Mouse (Mus musculus): ENCODE results near the gene Gtpbp6.
"Not testable (repeated sequence)": the region's sequence is repeated elsewhere in the genome, so short reads cannot be mapped to it uniquely, and the experiment has no call there.

The Gtpbp6 gene

DNA sequence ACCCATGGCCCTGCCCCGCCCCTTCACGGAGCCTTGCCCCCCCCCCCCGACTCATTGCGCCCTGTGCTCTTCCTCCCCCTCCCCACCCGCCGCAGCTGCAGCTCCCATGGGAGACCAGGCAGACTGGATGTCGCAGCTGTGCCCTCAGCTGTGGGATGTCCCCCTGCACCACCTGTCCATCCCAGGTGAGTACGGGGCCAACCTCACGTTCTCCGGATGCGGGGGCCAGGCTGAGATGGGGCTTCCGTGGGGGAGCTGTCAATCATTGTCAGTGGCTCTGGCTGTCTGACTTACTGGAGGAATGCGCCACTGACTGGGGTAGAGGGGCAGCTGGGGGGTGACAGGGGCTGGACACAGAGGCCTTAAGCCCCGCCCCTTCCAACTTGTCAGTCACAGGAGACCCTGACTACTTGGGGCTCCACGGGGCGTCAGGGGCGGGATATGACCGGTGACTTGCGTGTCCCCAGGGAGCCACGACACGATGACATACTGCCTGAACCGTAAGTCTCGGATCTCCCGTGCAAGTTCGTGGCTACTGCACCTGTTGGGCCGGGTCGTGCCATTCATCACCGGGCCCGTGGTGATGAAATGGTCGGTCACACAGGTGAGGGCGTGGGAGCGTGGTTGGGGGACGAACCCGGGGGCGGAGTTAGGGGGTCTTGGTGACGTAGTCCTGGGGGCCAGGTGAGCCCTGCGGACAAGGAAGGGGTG, 6.9 kb downstream of the Gtpbp6 start:
- peak in 1 of 2 experiments; percentile 61 for DNase-seq (ENCODE audit: low spot score in 2 of 2)

DNA sequence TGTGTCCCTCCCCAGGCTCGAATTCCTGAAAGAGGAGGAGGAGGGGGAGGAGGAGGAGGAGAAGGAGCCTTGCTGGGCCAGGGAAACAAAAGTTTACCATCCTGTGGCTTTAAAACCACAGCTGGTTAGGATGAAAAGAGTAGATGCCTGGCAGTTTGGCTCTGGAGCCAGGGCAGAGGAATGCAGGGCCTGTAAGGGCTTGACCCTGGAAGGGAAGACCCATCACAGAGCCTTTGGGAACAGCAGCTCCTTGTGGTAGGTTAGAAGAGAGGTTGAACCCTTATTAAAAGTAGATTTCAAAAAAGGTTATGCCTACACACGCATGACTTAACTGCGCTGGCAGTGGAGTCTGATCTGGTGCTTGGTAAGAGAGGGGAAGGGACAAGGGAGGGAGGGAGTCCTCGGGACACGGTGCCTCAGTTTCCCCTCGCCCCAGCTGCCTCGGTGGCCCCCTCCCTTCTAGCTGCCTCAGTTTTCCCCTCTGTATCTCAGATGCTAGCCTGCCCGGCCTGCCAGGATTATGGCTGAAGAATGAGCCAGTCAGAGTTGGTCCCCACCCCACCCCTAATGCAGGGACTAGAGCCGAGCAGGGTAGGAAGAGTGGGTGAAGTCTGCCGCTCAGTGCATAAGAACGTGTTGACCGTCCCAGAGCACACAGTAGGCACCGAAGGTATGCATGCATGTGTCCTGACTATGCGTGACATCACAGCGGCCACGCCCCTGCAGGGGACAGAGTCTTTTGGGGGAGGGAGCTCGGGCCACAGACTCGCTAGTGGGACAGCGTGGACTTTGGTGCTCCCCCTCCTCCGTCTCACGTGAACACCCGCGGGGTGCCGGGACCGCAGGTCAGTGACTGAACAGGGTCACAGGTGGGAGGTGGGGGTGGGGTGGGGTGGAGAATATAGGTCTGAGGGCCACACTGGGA, 8.1 kb downstream of the Gtpbp6 start, which contains the start of gene Plcxd1:
TSS of gene Plcxd1 (plus strand) at position 314 of the 925 bp plus-strand sequence.
- no peak for DNase-seq (ENCODE audit: low spot score in 2 of 2)

DNA sequence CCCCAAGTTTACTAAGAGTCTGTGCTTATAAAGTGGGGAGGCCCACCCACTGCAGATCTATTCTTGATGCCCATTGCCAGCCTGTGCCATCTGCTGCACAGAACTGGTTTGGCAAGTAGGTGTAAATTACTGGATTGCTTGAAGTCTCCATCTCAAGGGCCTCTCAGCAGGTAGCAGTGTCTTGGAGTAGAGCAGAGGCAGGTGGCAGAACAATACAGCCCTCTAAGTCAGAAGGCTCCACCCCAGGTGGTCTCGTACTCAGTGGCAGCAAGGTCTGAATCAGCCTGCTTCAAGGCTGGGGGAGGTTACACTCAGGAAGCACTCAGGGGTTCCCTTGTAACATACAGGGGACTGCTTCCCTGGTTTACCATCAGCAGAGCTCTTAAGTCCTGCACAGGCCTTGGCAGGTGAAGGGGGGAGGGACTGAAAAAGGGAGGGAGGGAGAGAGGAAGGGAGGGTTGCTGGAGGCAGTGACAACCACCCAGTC, 9.0 kb downstream of the Gtpbp6 start:
- no peak for DNase-seq (ENCODE audit: low spot score in 2 of 2)

DNA sequence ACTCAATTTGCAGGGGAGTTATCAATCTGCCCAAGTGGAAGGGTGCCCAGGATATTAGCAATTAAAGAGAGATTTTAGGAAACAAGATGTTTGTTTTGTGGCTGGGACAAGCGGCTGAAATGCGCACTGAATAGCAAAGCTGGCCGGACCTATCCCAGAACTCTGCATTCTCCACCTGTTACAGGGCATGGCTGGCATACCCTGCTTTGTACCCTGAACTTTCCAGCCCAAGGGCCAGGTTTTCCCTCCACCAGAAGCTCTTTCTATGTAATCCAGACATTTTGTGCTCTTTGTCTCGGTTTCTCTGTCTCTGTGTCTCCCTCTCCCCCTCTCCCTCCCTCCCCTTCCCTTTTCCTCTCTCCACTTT, 13.2 kb downstream of the Gtpbp6 start:
- no peak for DNase-seq (ENCODE audit: low spot score in 2 of 2)

DNA sequence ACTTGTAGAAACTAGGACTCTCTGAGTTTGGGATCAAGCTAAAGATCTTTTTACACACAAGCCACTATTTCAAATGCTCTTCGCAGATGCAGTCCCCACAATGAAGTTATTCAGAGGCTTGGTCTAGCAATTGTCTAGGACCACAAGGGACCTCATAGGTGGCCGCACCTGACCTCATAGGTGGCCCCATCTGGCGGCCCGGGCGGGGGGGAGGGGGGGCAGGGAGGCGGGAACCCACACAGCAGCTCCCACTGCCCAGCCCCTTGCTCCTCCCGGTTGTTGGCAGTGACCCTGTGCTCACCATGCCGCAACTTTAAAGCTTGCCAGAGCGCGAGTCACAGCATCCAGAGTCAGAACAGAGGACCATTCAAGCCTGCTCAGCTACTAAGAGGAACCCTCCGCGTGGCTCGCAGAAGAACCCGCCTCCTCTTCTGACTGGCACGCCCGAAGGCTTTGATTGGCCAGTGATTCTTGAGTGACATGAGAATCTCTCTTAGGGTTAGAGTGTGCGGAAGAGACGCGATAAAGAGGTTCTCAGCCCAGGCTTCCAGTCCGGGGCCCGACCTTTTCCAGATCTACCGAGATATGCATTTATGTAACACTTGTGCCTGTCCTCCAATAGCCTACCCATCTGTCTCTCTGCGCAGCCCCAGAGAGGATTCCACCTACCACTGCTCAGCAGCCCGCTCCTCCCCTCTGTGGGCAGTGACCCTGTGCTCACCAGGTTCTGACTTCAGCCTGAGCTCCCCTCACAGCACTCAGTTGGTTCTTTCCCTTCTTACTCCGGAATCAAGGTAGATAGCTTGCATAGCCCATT, 13.8 kb downstream of the Gtpbp6 start, which contains the start of gene Gm35315:
TSS of gene Gm35315 (minus strand) at position 391 of the 817 bp plus-strand sequence.
- peak; percentile 82 to 86 for DNase-seq (ENCODE audit: low spot score in 2 of 2)

DNA sequence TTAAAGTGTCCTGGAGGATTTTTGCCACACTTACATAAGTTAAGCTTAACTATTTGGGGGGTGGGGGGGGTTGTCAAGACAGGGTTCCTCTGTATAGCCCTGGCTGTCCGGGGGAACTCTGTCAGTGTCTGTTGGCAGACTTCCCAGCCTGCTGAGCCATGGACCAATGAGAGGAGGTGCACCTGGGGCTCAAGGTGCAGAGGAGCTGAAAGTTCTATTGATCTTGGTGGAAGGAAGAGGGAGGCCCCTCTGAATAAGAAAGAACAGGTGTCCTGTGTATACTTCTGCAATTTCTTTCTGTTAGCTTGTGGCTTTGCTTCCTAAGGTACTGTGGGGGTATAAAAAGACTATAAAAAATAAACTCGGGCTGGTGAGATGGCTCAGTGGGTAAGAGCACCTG, 16.5 kb downstream of the Gtpbp6 start:
- no peak for DNase-seq (ENCODE audit: low spot score in 2 of 2)

DNA sequence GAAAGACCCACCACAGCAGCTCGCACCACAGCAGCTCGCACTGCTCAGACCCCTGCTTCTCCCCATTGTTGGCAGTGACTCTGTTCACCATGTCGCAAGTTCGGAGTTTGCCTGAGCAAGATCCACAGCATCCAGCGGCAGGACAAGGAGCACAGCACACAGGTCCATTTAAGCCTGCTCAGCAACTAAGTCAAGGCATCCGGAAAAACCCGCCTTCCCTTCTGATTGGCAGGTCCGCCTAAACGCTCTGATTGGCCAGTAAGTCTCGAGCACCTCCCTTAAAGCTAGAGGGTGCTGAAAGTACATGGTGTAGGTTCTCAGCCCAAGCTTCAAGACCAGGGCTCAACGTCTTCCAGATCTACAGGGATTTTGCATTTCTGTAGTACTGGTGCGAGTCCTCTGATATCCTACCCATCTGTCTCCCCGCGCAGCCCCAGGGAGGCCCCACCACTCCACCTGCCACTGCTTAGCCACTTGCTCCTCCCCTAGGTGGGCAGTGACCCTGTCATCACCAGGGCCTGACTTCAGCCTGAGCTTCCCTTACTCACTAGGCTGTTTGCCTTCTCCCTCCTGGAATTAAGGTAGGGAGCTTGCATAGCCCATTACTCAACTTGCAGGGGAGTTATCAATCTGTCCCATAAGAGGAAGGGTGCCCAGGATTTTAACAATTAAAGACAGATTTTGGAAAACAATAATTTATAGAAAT, 21.7 kb downstream of the Gtpbp6 start:
- DNase-seq (ENCODE audit: low spot score in 2 of 2) = no peak

DNA sequence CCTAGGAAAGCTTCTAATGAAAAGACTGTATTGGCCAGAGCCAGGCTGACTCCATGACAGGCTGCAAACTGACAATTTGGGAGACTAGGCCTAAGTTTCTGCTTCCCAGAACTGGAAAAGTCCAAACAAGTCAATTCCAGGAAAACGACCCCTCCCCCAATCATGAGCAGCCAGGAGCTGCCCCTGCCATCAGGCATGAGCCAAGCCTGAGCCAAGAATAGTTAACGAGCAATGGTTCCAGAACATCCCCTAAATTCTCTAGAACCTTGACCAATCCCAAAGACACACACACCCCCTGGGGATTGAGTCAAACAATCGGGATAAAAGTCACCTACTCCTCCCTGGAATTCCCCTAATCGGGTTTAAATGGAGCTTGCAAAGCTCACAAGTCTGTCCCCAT, 25.0 kb downstream of the Gtpbp6 start:
- DNase-seq (ENCODE audit: low spot score in 2 of 2) = no peak

DNA sequence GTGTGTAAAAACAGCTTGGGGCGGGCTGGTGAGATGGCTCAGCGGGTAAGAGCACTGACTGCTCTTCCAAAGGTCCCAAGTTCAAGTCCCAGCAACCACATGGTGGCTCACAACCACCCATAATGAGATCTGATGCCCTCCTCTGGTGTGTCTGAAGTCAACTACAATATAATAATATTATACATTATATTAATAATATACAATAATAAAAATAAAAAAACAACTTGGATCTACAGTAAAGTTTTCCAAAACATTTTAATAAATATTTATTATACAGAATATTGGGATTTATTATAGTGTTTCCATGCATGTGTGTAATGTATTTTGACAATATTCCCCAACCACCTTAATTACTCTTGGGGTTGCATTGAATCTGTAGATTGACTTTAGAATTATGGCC, 35.6 kb downstream of the Gtpbp6 start, which contains the start of gene Gm17655:
TSS of gene Gm17655 (minus strand) at position 101 of the 400 bp plus-strand sequence.
- not testable (repeated sequence) for DNase-seq (ENCODE audit: low spot score in 2 of 2)

DNA sequence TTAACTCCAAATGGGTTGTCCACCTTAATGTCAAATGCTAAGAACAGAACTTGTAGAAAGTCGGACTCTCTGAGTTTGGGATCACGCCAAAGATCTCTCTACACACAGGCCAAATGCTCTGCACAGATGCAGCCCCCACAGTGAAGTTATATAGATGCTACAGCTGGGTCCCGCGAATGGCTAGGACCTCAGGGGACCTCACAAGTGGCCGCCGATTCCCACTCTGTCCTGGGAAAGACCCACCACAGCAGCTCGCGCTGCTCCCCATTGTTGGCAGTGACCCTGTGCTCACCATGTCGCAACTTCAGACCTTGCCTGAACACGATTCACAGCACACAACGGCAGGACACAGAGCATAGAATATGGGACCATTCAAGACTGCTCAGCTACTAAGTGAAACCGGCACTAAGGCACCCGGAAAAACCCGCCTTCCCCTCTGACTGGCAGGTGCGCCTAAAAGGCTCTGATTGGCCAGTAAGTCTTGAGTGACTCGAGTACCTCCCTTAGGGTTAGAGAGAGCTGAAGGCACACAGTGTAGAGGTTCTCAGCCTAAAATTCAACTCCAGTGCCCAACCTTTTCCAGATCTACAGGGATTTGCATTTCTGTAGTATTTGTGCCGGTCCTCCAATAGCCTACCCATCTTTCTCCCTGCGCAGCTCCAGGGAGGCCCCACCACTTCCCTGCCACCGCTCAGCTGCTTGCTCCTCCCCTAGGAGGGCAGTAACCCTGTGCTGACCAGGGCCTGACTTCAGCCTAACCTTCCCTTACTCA, 50.2 kb downstream of the Gtpbp6 start:
- DNase-seq (ENCODE audit: low spot score in 2 of 2) = peak; percentile 74 to 77

Data from frontal cortex, postnatal 10 days (tissue).